Comparison of ENCODE assay signal across 8 mouse cellular contexts in genomic region chr6:134897443-134898094, GRCm38 (mm10). TPM values are rescaled to one million over a fixed set of nuclear protein-coding genes. Genes with fewer than 3 reads are reported as not detected.
DNase-seq lines count a peak whose midpoint lies in the region; ATAC-seq and TF ChIP-seq lines count a peak whose summit lies in the region.

No protein-coding gene starts in this region.

- peak; percentile 96 for DNase-seq in 416B (ENCODE audit: low read depth)
- peak; percentile 95 to 97 for DNase-seq in adrenal gland, postnatal 4 days (ENCODE audit: low spot score in 2 of 2)
- peak; percentile 97 to 99 for DNase-seq in heart, adult 2 months
- DNase-seq in kidney, adult 8-10 months = peak; percentile 95 to 97
- DNase-seq in midbrain, embryonic 14.5 days = peak; percentile 96
- peak; percentile 98 for DNase-seq in spleen, adult 12 weeks (ENCODE audit: low spot score)

- H3K79me2 ChIP-seq in heart, adult 2 months (replicated peaks; ENCODE audit: control insufficient read depth, insufficient read depth, low read length) = no peaks in the 10 kb centered on the region

- peak overlapping the region; percentile 59 for H3K4me3 ChIP-seq in embryonic facial prominence, embryonic 13.5 days
- peak overlapping the region; percentile 77 for H3K4me3 ChIP-seq in heart, adult 2 months
- H3K4me3 ChIP-seq in limb, embryonic 12.5 days (replicated peaks) = peak overlapping the region; percentile 58
- H3K4me3 ChIP-seq in midbrain, embryonic 14.5 days (replicated peaks; ENCODE audit: low read depth, low read length) = peak overlapping the region; percentile 68

- 1% methylated on average over 38 of the region's 38 CpGs for WGBS in embryonic facial prominence, embryonic 13.5 days
- WGBS in heart, adult 2 months = under 1% methylated on average over 38 of the region's 38 CpGs
- WGBS in limb, embryonic 12.5 days = 1% methylated on average over 38 of the region's 38 CpGs
- under 1% methylated on average over 38 of the region's 38 CpGs for WGBS in midbrain, embryonic 14.5 days

- TF ChIP-seq POLR2A in heart, adult 2 months (IDR thresholded peaks at IDR 0.05; ENCODE audit: insufficient read depth, low read depth, low read length) = peak; percentile 97

- H3K4me2 ChIP-seq in embryonic facial prominence, embryonic 13.5 days = peak overlapping the region; percentile 73
- peak overlapping the region; percentile 67 for H3K4me2 ChIP-seq in limb, embryonic 12.5 days
- peak overlapping the region; percentile 80 for H3K4me2 ChIP-seq in midbrain, embryonic 14.5 days (ENCODE audit: low read length)

- peak overlapping the region; percentile 90 for H3K9ac ChIP-seq in embryonic facial prominence, embryonic 13.5 days
- peak overlapping the region; percentile 84 for H3K9ac ChIP-seq in heart, adult 2 months (ENCODE audit: low read depth, low read length)
- peak overlapping the region; percentile 85 for H3K9ac ChIP-seq in limb, embryonic 12.5 days (replicated peaks)
- H3K9ac ChIP-seq in midbrain, embryonic 14.5 days (replicated peaks; ENCODE audit: low read length) = peak overlapping the region; percentile 89

- H3K27me3 ChIP-seq in embryonic facial prominence, embryonic 13.5 days = no peaks in the 10 kb centered on the region
- no peaks in the 10 kb centered on the region for H3K27me3 ChIP-seq in heart, adult 2 months (ENCODE audit: control insufficient read depth, insufficient read depth, low read length)
- H3K27me3 ChIP-seq in limb, embryonic 12.5 days = no peaks in the 10 kb centered on the region
- no peaks in the 10 kb centered on the region for H3K27me3 ChIP-seq in midbrain, embryonic 14.5 days (ENCODE audit: control insufficient read depth, insufficient read depth, low read length)

- H3K9me3 ChIP-seq in embryonic facial prominence, embryonic 13.5 days = no peaks in the 10 kb centered on the region
- no peaks in the 10 kb centered on the region for H3K9me3 ChIP-seq in limb, embryonic 12.5 days
- no peaks in the 10 kb centered on the region for H3K9me3 ChIP-seq in midbrain, embryonic 14.5 days (ENCODE audit: control insufficient read depth, low read length)

- 0 out of 2 replicates have a peak, but pooled peaks have one; percentile 40 for TF ChIP-seq EP300 in heart, adult 2 months (IDR thresholded peaks at IDR 0.05; ENCODE audit: insufficient read depth, low read depth, low read length)

- H3K36me3 ChIP-seq in embryonic facial prominence, embryonic 13.5 days = 0 out of 2 replicates have a peak, but pooled peaks cover 5% of the 10 kb centered on the region
- H3K36me3 ChIP-seq in heart, adult 2 months (ENCODE audit: control insufficient read depth, insufficient read depth, low read length) = no peaks in the 10 kb centered on the region
- no peaks in the 10 kb centered on the region for H3K36me3 ChIP-seq in limb, embryonic 12.5 days
- H3K36me3 ChIP-seq in midbrain, embryonic 14.5 days (ENCODE audit: control insufficient read depth, insufficient read depth, low read length) = no peaks in the 10 kb centered on the region

- peaks cover 7% of the 10 kb centered on the region for H3K4me1 ChIP-seq in embryonic facial prominence, embryonic 13.5 days
- H3K4me1 ChIP-seq in heart, adult 2 months (ENCODE audit: control insufficient read depth, insufficient read depth, low read length) = no peaks in the 10 kb centered on the region
- peaks cover 8% of the 10 kb centered on the region; the same call in 1 of the 2 replicates for H3K4me1 ChIP-seq in limb, embryonic 12.5 days (replicated peaks)
- H3K4me1 ChIP-seq in midbrain, embryonic 14.5 days (ENCODE audit: control insufficient read depth, insufficient read depth, low read length) = peaks cover 15% of the 10 kb centered on the region; the same call in 1 of the 2 replicates

- peak; percentile 91 for ATAC-seq in embryonic facial prominence, embryonic 13.5 days (ENCODE audit: insufficient number of reproducible peaks, insufficient read depth, low FRiP score, low TSS enrichment, low read depth)
- ATAC-seq in limb, embryonic 12.5 days (ENCODE audit: insufficient number of reproducible peaks, insufficient read depth, low FRiP score, low TSS enrichment, low read depth) = peak; percentile 88
- peak; percentile 93 for ATAC-seq in midbrain, embryonic 14.5 days (ENCODE audit: low FRiP score, low TSS enrichment)

- H3K27ac ChIP-seq in embryonic facial prominence, embryonic 13.5 days = peak overlapping the region; percentile 100
- H3K27ac ChIP-seq in heart, adult 2 months = peak overlapping the region; percentile 99
- H3K27ac ChIP-seq in limb, embryonic 12.5 days = peak overlapping the region; percentile 100
- peak overlapping the region; percentile 99 for H3K27ac ChIP-seq in midbrain, embryonic 14.5 days (replicated peaks; ENCODE audit: low read depth, low read length)

- no peak for TF ChIP-seq CTCF in heart, adult 2 months (IDR thresholded peaks at IDR 0.05)

- intact Hi-C loops in heart, adult 2 months (cut with DNase I) = loop anchor here (1.0 to 2.0 kb wide), 3 partner anchors 19 to 67 kb away; partner anchors contain the start of gene Crebl2

RNA-seq across cellular contexts. Expression of gene Gpr19, which starts 0.8 kb away (rescaled TPM):
- 10 to 100 TPM; 13.6 to 16.4 TPM for total RNA-seq in adrenal gland, postnatal 4 days (2021)
- polyA plus RNA-seq in embryonic facial prominence, embryonic 13.5 days (2015; fragmentation: Nextera tagmentation; extraction: Ambion mirVana) = 9.1 TPM in 2 replicates
- 1 to 10 TPM; 3.2 to 4.8 TPM for total RNA-seq in heart, adult 2 months (2021)
- 4.4 and 6.1 TPM in 2 replicates for polyA plus RNA-seq in heart, adult 2 months (2012; rRNA removed)
- polyA plus RNA-seq in limb, embryonic 12.5 days (2016; fragmentation: Nextera tagmentation; extraction: Ambion mirVana) = 8.3 and 8.6 TPM in 2 replicates
- polyA plus RNA-seq in midbrain, embryonic 14.5 days (2014; fragmentation: Nextera tagmentation; extraction: Ambion mirVana) = 43.0 and 46.7 TPM in 2 replicates

RNA-seq across cellular contexts. Expression of gene Cdkn1b, which starts 22.6 kb away (rescaled TPM):
- 10 to 100 TPM; 53.4 to 53.8 TPM for total RNA-seq in adrenal gland, postnatal 4 days (2021)
- 18.9 and 24.4 TPM in 2 replicates for polyA plus RNA-seq in embryonic facial prominence, embryonic 13.5 days (2015; fragmentation: Nextera tagmentation; extraction: Ambion mirVana)
- total RNA-seq in heart, adult 2 months (2021) = 10 to 100 TPM; 35.9 to 42.0 TPM
- 14.6 and 15.0 TPM in 2 replicates for polyA plus RNA-seq in heart, adult 2 months (2012; rRNA removed)
- polyA plus RNA-seq in limb, embryonic 12.5 days (2016; fragmentation: Nextera tagmentation; extraction: Ambion mirVana) = 18.5 and 18.8 TPM in 2 replicates
- polyA plus RNA-seq in midbrain, embryonic 14.5 days (2014; fragmentation: Nextera tagmentation; extraction: Ambion mirVana) = 29.9 TPM in 2 replicates

Comparison
In these comparisons a context has a peak if more than half of its experiments do, and no peak if none do; other contexts are left out.
1. Peak in every context shown above with its lines: DNase-seq, ATAC-seq, H3K4me3 ChIP-seq and H3K27ac ChIP-seq.